12 mouse cellular contexts compared by ENCODE assay signal in genomic region chr9:41191651-41192210, GRCm38 (mm10). TPM values are rescaled to one million over a fixed set of nuclear protein-coding genes. Genes with fewer than 3 reads are reported as not detected.
A peak's percentile ranks its signal among the peaks of the same experiment; 100 is the strongest.
DNase-seq lines count a peak whose midpoint lies in the region; ATAC-seq and TF ChIP-seq lines count a peak whose summit lies in the region.
"Had no signal": no experiment of that assay in that cellular context is flagged by ENCODE, and none has a peak within 500 bp of the region (broad histone marks: within the 10 kb centered on the region; RNA-seq: fewer than 3 reads in every experiment).

No protein-coding gene starts in this region.

- H3K4me3 ChIP-seq in forebrain, embryonic 12.5 days (replicated peaks) = no peak overlapping the region
- no peak overlapping the region for H3K4me3 ChIP-seq in forebrain, embryonic 11.5 days (ENCODE audit: low read depth, low read length)
- H3K4me3 ChIP-seq in left cerebral cortex, adult 2 months = no peak overlapping the region
- H3K4me3 ChIP-seq in embryonic facial prominence, embryonic 15.5 days (replicated peaks) = no peak overlapping the region
- no peak overlapping the region for H3K4me3 ChIP-seq in midbrain, embryonic 16.5 days (ENCODE audit: low read depth, low read length)
- H3K4me3 ChIP-seq: gastrocnemius, adult 2 months; myocyte had no signal

- H3K27me3 ChIP-seq in forebrain, embryonic 12.5 days = no peaks in the 10 kb centered on the region
- H3K27me3 ChIP-seq in forebrain, embryonic 11.5 days (ENCODE audit: control insufficient read depth, insufficient read depth, low read length) = no peaks in the 10 kb centered on the region
- H3K27me3 ChIP-seq in embryonic facial prominence, embryonic 15.5 days = no peaks in the 10 kb centered on the region; the same call in 1 of the 2 replicates
- no peaks in the 10 kb centered on the region for H3K27me3 ChIP-seq in midbrain, embryonic 16.5 days (ENCODE audit: control insufficient read depth, insufficient read depth, low read depth, low read length)

- H3K27ac ChIP-seq in forebrain, embryonic 12.5 days = 0 out of 2 replicates have a peak overlapping the region, but pooled peaks have one; percentile 3
- H3K27ac ChIP-seq in forebrain, embryonic 11.5 days (ENCODE audit: low read depth, low read length) = no peak overlapping the region
- peak overlapping the region; percentile 45 for H3K27ac ChIP-seq in left cerebral cortex, adult 2 months
- H3K27ac ChIP-seq in embryonic facial prominence, embryonic 15.5 days (replicated peaks) = peak overlapping the region; percentile 44; the same call in 1 of the 2 replicates
- H3K27ac ChIP-seq in midbrain, embryonic 16.5 days (ENCODE audit: low read length) = peak overlapping the region; percentile 67
- H3K27ac ChIP-seq: gastrocnemius, adult 2 months had no signal

- no peak for DNase-seq in forebrain, embryonic 11.5 days (ENCODE audit: low spot score)
- DNase-seq in left cerebral cortex, adult 2 months (ENCODE audit: extremely low spot score in 1 of 2, low spot score in 2 of 2) = peak; percentile 45 to 62
- DNase-seq in left cerebral cortex, postnatal 10 days (ENCODE audit: extremely low spot score in 1 of 2, low spot score in 2 of 2) = no peak
- DNase-seq in kidney, postnatal 36 days = no peak
- DNase-seq in spleen, postnatal 4 days (ENCODE audit: low spot score in 2 of 2) = no peak

- no peak overlapping the region; the same call in 1 of the 2 replicates for H3K9ac ChIP-seq in forebrain, embryonic 12.5 days
- no peak overlapping the region; the same call in 1 of the 2 replicates for H3K9ac ChIP-seq in forebrain, embryonic 11.5 days (ENCODE audit: low read length)
- H3K9ac ChIP-seq in embryonic facial prominence, embryonic 15.5 days = no peak overlapping the region
- 0 out of 2 replicates have a peak overlapping the region, but pooled peaks have one; percentile 17 for H3K9ac ChIP-seq in midbrain, embryonic 16.5 days (ENCODE audit: low read depth, low read length)

- intact Hi-C loops in left cerebral cortex, adult 2 months (cut with DNase I) = loop anchor here (1.0 to 5.0 kb wide), 4 partner anchors 37 to 359 kb away; no protein-coding TSS in a partner anchor
- intact Hi-C loops in left cerebral cortex, postnatal 10 days (cut with DNase I) = loop anchor here (2.0 to 5.0 kb wide), 2 partner anchors 201 to 359 kb away; no protein-coding TSS in a partner anchor

- H3K9me3 ChIP-seq in forebrain, embryonic 12.5 days = no peaks in the 10 kb centered on the region
- H3K9me3 ChIP-seq in forebrain, embryonic 11.5 days (ENCODE audit: control insufficient read depth, low read length) = no peaks in the 10 kb centered on the region
- no peaks in the 10 kb centered on the region for H3K9me3 ChIP-seq in embryonic facial prominence, embryonic 15.5 days (replicated peaks)
- H3K9me3 ChIP-seq in midbrain, embryonic 16.5 days (replicated peaks; ENCODE audit: control insufficient read depth, low read length, poor library complexity, severe bottlenecking) = no peaks in the 10 kb centered on the region

- TF ChIP-seq CTCF in left cerebral cortex, adult 2 months (IDR thresholded peaks at IDR 0.05) = no peak

- WGBS in forebrain, embryonic 12.5 days = 73% methylated on average over 9 of the region's 9 CpGs
- 76% methylated on average over 9 of the region's 9 CpGs for WGBS in forebrain, embryonic 11.5 days
- 50% methylated on average over 9 of the region's 9 CpGs for WGBS in embryonic facial prominence, embryonic 15.5 days
- 70% methylated on average over 9 of the region's 9 CpGs for WGBS in midbrain, embryonic 16.5 days

- H3K36me3 ChIP-seq in forebrain, embryonic 12.5 days (replicated peaks) = no peaks in the 10 kb centered on the region
- H3K36me3 ChIP-seq in forebrain, embryonic 11.5 days (ENCODE audit: control insufficient read depth, insufficient read depth, low read length) = no peaks in the 10 kb centered on the region
- no peaks in the 10 kb centered on the region for H3K36me3 ChIP-seq in embryonic facial prominence, embryonic 15.5 days
- no peaks in the 10 kb centered on the region for H3K36me3 ChIP-seq in midbrain, embryonic 16.5 days (ENCODE audit: control insufficient read depth, insufficient read depth, low read length)

- no peak overlapping the region for H3K4me2 ChIP-seq in forebrain, embryonic 12.5 days
- H3K4me2 ChIP-seq in forebrain, embryonic 11.5 days (ENCODE audit: low read depth, low read length, severe bottlenecking) = no peak overlapping the region
- no peak overlapping the region for H3K4me2 ChIP-seq in embryonic facial prominence, embryonic 15.5 days (replicated peaks)
- H3K4me2 ChIP-seq in midbrain, embryonic 16.5 days (ENCODE audit: low read length) = no peak overlapping the region
- H3K4me2 ChIP-seq: heart, embryonic 11.5 days; liver, embryonic 11.5 days had no signal

- ATAC-seq in forebrain, embryonic 12.5 days (ENCODE audit: low FRiP score) = peak; percentile 49; the same call in 1 of the 2 replicates
- ATAC-seq in forebrain, embryonic 11.5 days (replicated peaks; ENCODE audit: low FRiP score) = no peak
- no peak for ATAC-seq in embryonic facial prominence, embryonic 15.5 days (ENCODE audit: insufficient number of reproducible peaks, low FRiP score, low TSS enrichment, low read depth)
- peak; percentile 16; the same call in 1 of the 2 replicates for ATAC-seq in midbrain, embryonic 16.5 days

- peaks cover 4% of the 10 kb centered on the region; the same call in 1 of the 2 replicates for H3K4me1 ChIP-seq in forebrain, embryonic 12.5 days
- H3K4me1 ChIP-seq in forebrain, embryonic 11.5 days (replicated peaks; ENCODE audit: control insufficient read depth, insufficient read depth, low read length) = no peaks in the 10 kb centered on the region
- peaks cover 9% of the 10 kb centered on the region; the same call in 1 of the 2 replicates for H3K4me1 ChIP-seq in embryonic facial prominence, embryonic 15.5 days
- H3K4me1 ChIP-seq in midbrain, embryonic 16.5 days (ENCODE audit: control insufficient read depth, insufficient read depth, low read length) = peaks cover 7% of the 10 kb centered on the region

RNA-seq across cellular contexts. Expression of gene Ubash3b, which starts 30.2 kb away (rescaled TPM):
- polyA plus RNA-seq in forebrain, embryonic 12.5 days (2016; fragmentation: Nextera tagmentation; extraction: Ambion mirVana) = 8.1 and 9.9 TPM in 2 replicates
- polyA plus RNA-seq in forebrain, embryonic 11.5 days (2014; fragmentation: Nextera tagmentation; extraction: Ambion mirVana) = 7.4 and 8.3 TPM in 2 replicates
- total RNA-seq in left cerebral cortex, adult 2 months (2021) = 10 to 100 TPM; 23.5 to 26.7 TPM
- 10 to 100 TPM; 30.4 to 31.7 TPM for total RNA-seq in left cerebral cortex, postnatal 10 days (2021)
- polyA plus RNA-seq in embryonic facial prominence, embryonic 15.5 days (2015; fragmentation: Nextera tagmentation; extraction: Ambion mirVana) = 8.0 and 8.2 TPM in 2 replicates
- 23.2 and 24.2 TPM in 2 replicates for polyA plus RNA-seq in midbrain, embryonic 16.5 days (2015; fragmentation: Nextera tagmentation; extraction: Ambion mirVana)

Comparison
In these comparisons a context has a peak if more than half of its experiments do, and no peak if none do; other contexts are left out.
1. ATAC-seq: peak in forebrain, embryonic 12.5 days (single experiment) and midbrain, embryonic 16.5 days (single experiment); none in forebrain, embryonic 11.5 days (single experiment) and embryonic facial prominence, embryonic 15.5 days (single experiment).
2. DNase-seq: peak in left cerebral cortex, adult 2 months (2 of 2); none in forebrain, embryonic 11.5 days (single experiment), left cerebral cortex, postnatal 10 days (0 of 2), kidney, postnatal 36 days (0 of 2) and spleen, postnatal 4 days (0 of 2).